Mouse (Mus musculus) forebrain, embryonic 14.5 days (tissue): ENCODE results near the gene Tmem196. TPM values are rescaled to one million over a fixed set of nuclear protein-coding genes. Genes with fewer than 3 reads are reported as not detected.
A peak's percentile ranks its signal among the peaks of the same experiment; 100 is the strongest.
"Not testable (repeated sequence)": the region's sequence is repeated elsewhere in the genome, so short reads cannot be mapped to it uniquely, and the experiment has no call there.

Source experiments
- ATAC-seq: fragments of 200-750 bp; cut with Nextera tagmentation; 2 replicates; pipeline ENCODE4 v1.8.0; 2017; ENCODE audit warnings: mild to moderate bottlenecking, moderate library complexity
- DNase-seq: peaks from one replicate; pipeline ENCODE4 v3.0.0-alpha.2; 2015; ENCODE audit warnings: low spot score
- H3K27ac ChIP-seq: fragments of 300-500 bp; sonication (generic); 2 replicates; pipeline ENCODE4 v1.5.1; 2014; ENCODE audit warnings: low read depth, mild to moderate bottlenecking, control low read depth, low read length, moderate library complexity
- H3K27me3 ChIP-seq: fragments of 300-500 bp; sonication (generic); replicated peaks from 2 replicates; pipeline ENCODE4 v1.6.1; 2014; ENCODE audit warnings: low read length, control low read depth, mixed read lengths; ENCODE audit not compliant: control insufficient read depth, insufficient read depth
- H3K36me3 ChIP-seq: fragments of 300-500 bp; sonication (generic); 2 replicates; pipeline ENCODE4 v1.6.1; 2014; ENCODE audit warnings: low read length, control low read depth; ENCODE audit not compliant: control insufficient read depth, insufficient read depth
- H3K4me1 ChIP-seq: fragments of 300-500 bp; sonication (generic); 2 replicates; pipeline ENCODE4 v1.6.1; 2014; ENCODE audit warnings: antibody characterized with exemption, low read length, control low read depth; ENCODE audit not compliant: control insufficient read depth, insufficient read depth
- H3K4me2 ChIP-seq: fragments of 300-500 bp; sonication (generic); 2 replicates; pipeline ENCODE4 v1.6.1; 2014; ENCODE audit warnings: mild to moderate bottlenecking, control low read depth, low read length
- H3K4me3 ChIP-seq: fragments of 300-500 bp; sonication (generic); 2 replicates; pipeline ENCODE4 v1.5.1; 2014; ENCODE audit warnings: low read depth, low read length, control low read depth
- H3K9ac ChIP-seq: fragments of 300-500 bp; sonication (generic); 2 replicates; pipeline ENCODE4 v1.6.1; 2014; ENCODE audit warnings: mild to moderate bottlenecking, low read length, control low read depth, moderate library complexity
- H3K9me3 ChIP-seq: fragments of 300-500 bp; sonication (generic); replicated peaks from 2 replicates; pipeline ENCODE4 v1.6.1; 2016; ENCODE audit warnings: low read length, control low read depth, mixed read lengths; ENCODE audit not compliant: control insufficient read depth
- WGBS: fragments of 180-500 bp; shearing (Covaris S2); extraction: QIAGEN DNeasy Blood & Tissue Kit; methylation state at CpG from one replicate; pipeline ENCODE4 v1.1.7; 2014; 5-methylcytosine and 5-hydroxymethylcytosine counted together
- polyA plus RNA-seq: library from polyadenylated mRNA; unstranded; fragments of >200 nt; fragmentation: Nextera tagmentation; extraction: Ambion mirVana; gene quantifications from 2 replicates; pipeline ENCODE4 v1.2.1, GENCODE M21; 2014

Tmem196 gene
- polyA plus RNA-seq, 1 experiment from 2014 or later: 2.5 TPM

- Histone ChIP-seq H3K4me3 (no peak overlapping the region), H3K9ac (no peak overlapping the region), H3K4me2 (peak overlapping the region; percentile 0; the same call in 1 of the 2 replicates), H3K27me3 (no peaks in the 10 kb centered on the region), H3K27ac (peak overlapping the region; percentile 57), H3K9me3 (no peaks in the 10 kb centered on the region), H3K4me1 (peaks cover 9% of the 10 kb centered on the region), H3K36me3 (no peaks in the 10 kb centered on the region)
- WGBS: 7% methylated on average over 4 of the region's 4 CpGs
- DNase-seq (peak; percentile 49), ATAC-seq (peak; percentile 83)
Observed at GRCm38 (mm10) chr12:120014768-120015167, 69.1 kb downstream of the Tmem196 start.

- H3K4me1 ChIP-seq: peaks cover 9% of the 10 kb centered on the region
- no peaks in the 10 kb centered on the region for H3K9me3 ChIP-seq
- H3K4me3 ChIP-seq: no peak overlapping the region
- WGBS: 7% methylated on average over 1 of the region's 1 CpGs
- no peak overlapping the region; the same call in 1 of the 2 replicates for H3K27ac ChIP-seq
- no peak overlapping the region for H3K4me2 ChIP-seq
- H3K36me3 ChIP-seq: no peaks in the 10 kb centered on the region
- peak; percentile 94 for ATAC-seq
- H3K9ac ChIP-seq: no peak overlapping the region
- no peaks in the 10 kb centered on the region for H3K27me3 ChIP-seq
- DNase-seq: peak; percentile 84
Observed at GRCm38 (mm10) chr12:120015201-120015600, 69.6 kb downstream of the Tmem196 start.

GRCm38 (mm10) chr12:120028089-120028959, 82.7 kb downstream of the Tmem196 start:
- ATAC-seq (peak; percentile 57; the same call in 1 of the 2 replicates), DNase-seq (peak; percentile 90)
- not testable (repeated sequence) for H3K27me3 ChIP-seq, H3K9ac ChIP-seq, H3K4me1 ChIP-seq, H3K36me3 ChIP-seq, H3K9me3 ChIP-seq, H3K4me3 ChIP-seq, H3K27ac ChIP-seq, H3K4me2 ChIP-seq
- 83% methylated on average over 15 of the region's 15 CpGs for WGBS
